Mouse (Mus musculus) liver, embryonic 16.5 days (tissue): ENCODE data around the gene Fry. TPM values are rescaled to one million over a fixed set of nuclear protein-coding genes. Genes with fewer than 3 reads are reported as not detected.

Experiments used
- ATAC-seq: fragments of 200-750 bp; cut with Nextera tagmentation; 2 replicates; pipeline ENCODE4 v1.8.0; 2017; ENCODE audit warnings: low read depth, mild to moderate bottlenecking, moderate number of reproducible peaks, moderate library complexity
- H3K27ac ChIP-seq: fragments of 300-500 bp; sonication (generic); 2 replicates; pipeline ENCODE4 v1.5.1; 2014; ENCODE audit warnings: mild to moderate bottlenecking, low read length
- H3K27me3 ChIP-seq: fragments of 300-500 bp; sonication (generic); 2 replicates; pipeline ENCODE4 v1.6.1; 2014; ENCODE audit warnings: low read depth, low read length, mixed read lengths; ENCODE audit not compliant: control insufficient read depth, insufficient read depth
- H3K36me3 ChIP-seq: fragments of 300-500 bp; sonication (generic); 2 replicates; pipeline ENCODE4 v1.6.1; 2014; ENCODE audit warnings: mild to moderate bottlenecking; ENCODE audit not compliant: control insufficient read depth, insufficient read depth
- H3K4me1 ChIP-seq: fragments of 300-500 bp; sonication (generic); 2 replicates; pipeline ENCODE4 v1.6.1; 2014; ENCODE audit warnings: low read depth, low read length, mixed read lengths; ENCODE audit not compliant: control insufficient read depth
- H3K4me2 ChIP-seq: fragments of 300-500 bp; sonication (generic); 2 replicates; pipeline ENCODE4 v1.6.1; 2014; ENCODE audit warnings: low read depth, low read length, mixed read lengths
- H3K4me3 ChIP-seq: fragments of 300-500 bp; sonication (generic); 2 replicates; pipeline ENCODE4 v1.5.1; 2014; ENCODE audit warnings: low read depth, mild to moderate bottlenecking, low read length
- H3K9ac ChIP-seq: fragments of 300-500 bp; sonication (generic); 2 replicates; pipeline ENCODE4 v1.6.1; 2014; ENCODE audit warnings: low read depth, low read length
- H3K9me3 ChIP-seq: fragments of 300-500 bp; sonication (generic); replicated peaks from 2 replicates; pipeline ENCODE4 v1.6.1; 2016; ENCODE audit warnings: low read length; ENCODE audit not compliant: control insufficient read depth
- WGBS: fragments of 180-500 bp; shearing (Covaris S2); extraction: QIAGEN DNeasy Blood & Tissue Kit; methylation state at CpG from one replicate; pipeline ENCODE4 v1.1.7; 2014; ENCODE audit not compliant: insufficient replicate concordance; 5-methylcytosine and 5-hydroxymethylcytosine counted together
- polyA plus RNA-seq: library from polyadenylated mRNA; unstranded; fragments of >200 nt; fragmentation: Nextera tagmentation; extraction: Ambion mirVana; gene quantifications from 2 replicates; pipeline ENCODE4 v1.2.1, GENCODE M21; 2015

Fry gene
- polyA plus RNA-seq, 1 experiment from 2014 or later: 2.7 TPM

DNA sequence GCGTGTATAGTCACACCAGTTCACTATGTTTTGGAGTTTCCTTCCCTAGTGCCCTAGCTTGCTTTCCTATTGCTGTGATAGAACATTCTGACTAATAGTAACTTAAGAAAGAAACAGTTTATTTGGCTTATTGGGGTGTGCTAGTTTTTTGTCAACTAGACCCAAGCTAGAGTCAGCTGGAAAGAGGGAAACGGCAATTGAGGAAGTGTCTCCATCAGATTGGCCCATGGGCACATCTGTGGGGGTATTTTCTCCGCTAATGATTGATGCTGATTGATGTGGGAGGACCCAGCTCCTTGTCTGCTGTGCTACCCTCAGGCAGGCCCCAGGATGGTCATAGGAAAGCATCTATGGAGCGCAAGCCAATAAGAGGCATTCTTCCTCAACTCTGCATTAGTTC is 3.6 kb downstream of the Fry start:
- Histone ChIP-seq H3K4me1 (peaks cover 12% of the 10 kb centered on the region), H3K9ac (no peak overlapping the region), H3K9me3 (0 out of 2 replicates have a peak, but pooled peaks cover under 1% of the 10 kb centered on the region), H3K4me2 (no peak overlapping the region), H3K4me3 (no peak overlapping the region), H3K36me3 (no peaks in the 10 kb centered on the region), H3K27me3 (peaks cover 2% of the 10 kb centered on the region; the same call in 1 of the 2 replicates), H3K27ac (no peak overlapping the region)
- WGBS: 59% methylated on average over 4 of the region's 4 CpGs
- ATAC-seq: no peak

DNA sequence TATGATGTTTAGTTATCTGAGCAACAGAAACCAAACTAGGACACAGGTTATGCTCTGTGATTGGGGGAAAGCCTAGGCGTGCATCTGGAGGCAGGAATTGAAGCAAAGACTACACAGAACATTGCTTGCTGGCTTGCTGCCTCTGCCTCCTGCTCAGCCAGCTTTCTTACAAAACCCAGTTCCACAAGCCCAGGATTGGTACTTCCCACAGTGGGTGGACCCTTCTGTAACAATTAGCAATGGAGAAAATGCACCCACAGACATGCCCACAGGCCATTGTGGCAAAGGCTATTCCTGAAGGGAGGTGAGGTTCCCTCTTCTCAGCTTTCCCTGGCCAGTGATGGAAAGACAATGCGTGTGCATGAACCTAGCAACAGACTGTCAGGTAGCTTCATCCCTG is 4.1 kb downstream of the Fry start:
- Histone ChIP-seq H3K9ac (no peak overlapping the region), H3K9me3 (no peaks in the 10 kb centered on the region), H3K27ac (no peak overlapping the region), H3K4me1 (peaks cover 12% of the 10 kb centered on the region), H3K4me2 (no peak overlapping the region), H3K36me3 (no peaks in the 10 kb centered on the region), H3K4me3 (no peak overlapping the region), H3K27me3 (peaks cover 2% of the 10 kb centered on the region; the same call in 1 of the 2 replicates)
- no peak for ATAC-seq
- WGBS: 65% methylated on average over 2 of the region's 2 CpGs

- Histone ChIP-seq H3K9me3 (no peaks in the 10 kb centered on the region), H3K4me1 (no peaks in the 10 kb centered on the region), H3K27ac (no peak overlapping the region), H3K36me3 (no peaks in the 10 kb centered on the region), H3K27me3 (no peaks in the 10 kb centered on the region), H3K4me2 (no peak overlapping the region), H3K9ac (no peak overlapping the region), H3K4me3 (no peak overlapping the region)
- 65% methylated on average over 9 of the region's 9 CpGs for WGBS
- ATAC-seq: no peak
Measured at GRCm38 (mm10) chr5:150125920-150126319, 7.5 kb downstream of the Fry start.

- 82% methylated on average over 8 of the region's 8 CpGs for WGBS
- Histone ChIP-seq H3K4me2 (no peak overlapping the region), H3K36me3 (no peaks in the 10 kb centered on the region), H3K9ac (no peak overlapping the region), H3K4me3 (no peak overlapping the region), H3K27ac (no peak overlapping the region), H3K27me3 (no peaks in the 10 kb centered on the region), H3K9me3 (no peaks in the 10 kb centered on the region), H3K4me1 (no peaks in the 10 kb centered on the region)
- ATAC-seq: no peak
Measured at GRCm38 (mm10) chr5:150128432-150128831, 10.0 kb downstream of the Fry start.

GRCm38 (mm10) chr5:150130144-150130543 is 11.7 kb downstream of the Fry start:
- H3K27ac ChIP-seq: no peak overlapping the region
- no peak overlapping the region for H3K4me3 ChIP-seq
- no peaks in the 10 kb centered on the region for H3K36me3 ChIP-seq
- 72% methylated on average over 7 of the region's 7 CpGs for WGBS
- no peaks in the 10 kb centered on the region for H3K9me3 ChIP-seq
- H3K9ac ChIP-seq: no peak overlapping the region
- ATAC-seq: no peak
- H3K4me1 ChIP-seq: peaks cover 6% of the 10 kb centered on the region
- H3K4me2 ChIP-seq: no peak overlapping the region
- no peaks in the 10 kb centered on the region for H3K27me3 ChIP-seq

DNA sequence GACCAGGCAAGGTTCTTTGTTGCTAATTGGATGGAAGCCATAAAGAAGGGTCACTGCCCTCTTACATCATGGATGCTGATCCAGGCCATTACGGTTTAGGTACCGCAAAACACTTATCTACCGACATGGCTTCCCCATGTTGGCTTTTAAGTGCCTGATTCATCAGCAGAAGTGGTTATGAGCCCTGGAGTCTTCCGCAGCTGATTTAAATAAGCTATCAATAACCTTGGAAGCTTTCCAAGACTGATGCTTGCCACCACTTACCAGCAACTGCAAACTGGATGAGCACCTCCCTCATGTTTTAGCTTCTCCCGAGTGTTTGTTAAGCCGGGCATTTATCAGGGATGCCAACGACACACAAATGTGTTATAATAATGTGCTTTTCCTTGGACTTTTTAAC is 12.7 kb downstream of the Fry start:
- WGBS: 77% methylated on average over 7 of the region's 7 CpGs

DNA sequence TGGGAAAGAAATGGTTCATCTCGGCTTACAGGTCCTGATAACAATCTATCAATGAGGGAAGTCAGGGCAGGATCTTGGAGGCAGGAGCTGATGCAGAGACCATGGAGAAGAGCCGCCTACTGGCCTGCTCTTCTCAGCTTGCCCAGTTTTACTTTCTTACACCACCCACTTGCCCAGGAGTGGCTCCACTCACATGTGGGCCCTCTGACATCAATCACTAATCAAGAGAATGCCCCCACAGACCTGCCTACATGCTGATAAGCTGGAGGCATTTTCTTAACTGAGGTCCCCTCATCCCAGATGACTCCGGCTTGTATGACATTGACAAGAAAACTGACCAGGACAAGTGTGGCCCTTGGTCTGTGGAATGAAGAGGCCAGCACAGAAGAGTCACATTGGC is 16.2 kb downstream of the Fry start:
- Histone ChIP-seq H3K36me3 (no peaks in the 10 kb centered on the region), H3K27me3 (no peaks in the 10 kb centered on the region), H3K4me1 (peaks cover 8% of the 10 kb centered on the region), H3K9ac (no peak overlapping the region), H3K4me2 (no peak overlapping the region), H3K9me3 (no peaks in the 10 kb centered on the region), H3K27ac (no peak overlapping the region), H3K4me3 (no peak overlapping the region)
- 38% methylated on average over 3 of the region's 3 CpGs for WGBS
- peak; percentile 66 for ATAC-seq

More for the DNA sequence above, 12.7 kb downstream of the Fry start:
- H3K4me3 ChIP-seq: no peak overlapping the region
- H3K9ac ChIP-seq: no peak overlapping the region
- no peaks in the 10 kb centered on the region for H3K27me3 ChIP-seq
- H3K9me3 ChIP-seq: no peaks in the 10 kb centered on the region
- no peaks in the 10 kb centered on the region for H3K36me3 ChIP-seq
- no peak overlapping the region for H3K4me2 ChIP-seq
- no peak for ATAC-seq
- peaks cover 8% of the 10 kb centered on the region for H3K4me1 ChIP-seq
- H3K27ac ChIP-seq: no peak overlapping the region

DNA sequence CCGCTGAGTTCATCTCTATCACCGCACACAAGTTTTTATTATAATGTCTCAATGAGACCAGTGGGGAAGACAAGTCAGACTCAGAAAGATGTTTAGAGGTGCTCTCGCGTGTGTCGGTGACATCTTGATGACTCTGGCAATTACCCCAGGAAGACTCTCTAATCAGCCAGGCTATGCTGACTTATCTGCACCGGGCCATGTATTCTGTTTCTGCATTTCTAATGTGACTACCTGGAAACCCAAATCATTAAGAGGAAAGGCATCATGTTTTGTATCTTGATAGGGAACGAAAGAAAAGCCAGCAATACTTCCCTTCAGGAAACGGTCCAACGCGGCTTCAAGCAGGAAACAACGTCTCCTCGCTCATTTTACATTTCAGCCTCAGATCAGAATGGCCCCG is 17.1 kb downstream of the Fry start:
- no peak overlapping the region for H3K27ac ChIP-seq
- peak; percentile 61; the same call in 1 of the 2 replicates for ATAC-seq
- 0 out of 2 replicates have a peak overlapping the region, but pooled peaks have one; percentile 7 for H3K4me2 ChIP-seq

DNA sequence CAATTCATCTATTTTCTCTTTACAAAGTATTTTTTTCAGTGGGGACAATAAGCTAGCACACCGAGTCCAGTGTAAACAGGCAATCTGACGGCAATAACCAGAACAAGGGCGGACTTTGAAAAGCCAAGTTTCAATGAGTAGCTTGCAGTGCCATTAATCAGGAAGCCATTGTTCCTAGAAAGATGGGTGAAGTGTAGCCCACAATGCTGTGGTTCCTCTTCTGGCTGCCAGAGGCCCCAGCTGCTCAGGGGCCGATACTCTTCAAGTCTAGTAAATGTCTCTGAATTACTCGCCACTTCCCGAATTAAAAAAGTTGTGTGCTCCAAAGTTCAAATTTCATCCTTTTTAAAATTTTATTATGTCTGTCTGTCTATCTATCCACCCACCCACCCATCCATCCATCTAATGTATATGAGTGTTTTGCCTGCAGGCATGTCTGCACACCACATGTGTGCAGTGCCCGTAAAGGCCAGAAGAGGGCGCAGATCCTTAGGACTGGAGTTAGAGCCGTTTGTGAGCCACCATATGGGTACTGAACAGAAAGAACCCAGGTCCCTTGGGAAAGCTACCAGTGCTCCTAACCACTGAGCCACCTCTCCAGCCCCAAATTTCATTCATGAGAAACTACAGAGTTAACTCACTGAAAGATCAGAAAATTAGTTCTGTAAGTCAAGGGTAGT is 19.5 kb downstream of the Fry start:
- H3K27ac ChIP-seq: no peak overlapping the region
- H3K36me3 ChIP-seq: no peaks in the 10 kb centered on the region
- no peak for ATAC-seq
- 66% methylated on average over 9 of the region's 9 CpGs for WGBS
- H3K9me3 ChIP-seq: no peaks in the 10 kb centered on the region
- peaks cover 8% of the 10 kb centered on the region for H3K4me1 ChIP-seq
- H3K27me3 ChIP-seq: no peaks in the 10 kb centered on the region
- H3K9ac ChIP-seq: no peak overlapping the region
- no peak overlapping the region for H3K4me3 ChIP-seq
- H3K4me2 ChIP-seq: no peak overlapping the region

More for the DNA sequence above, 17.1 kb downstream of the Fry start:
- H3K4me3 ChIP-seq: no peak overlapping the region
- WGBS: 23% methylated on average over 13 of the region's 13 CpGs
- H3K9me3 ChIP-seq: no peaks in the 10 kb centered on the region
- no peak overlapping the region for H3K9ac ChIP-seq
- peaks cover 8% of the 10 kb centered on the region for H3K4me1 ChIP-seq
- H3K27me3 ChIP-seq: no peaks in the 10 kb centered on the region
- H3K36me3 ChIP-seq: no peaks in the 10 kb centered on the region
